Mouse (Mus musculus) bone marrow macrophage, adult 2 months (primary cell): ENCODE measurements around the gene Slc39a8.

Experiments used
- CTCF ChIP-seq: IDR thresholded peaks from 2 replicates; pipeline ENCODE4 v1.5.1; 2012; ENCODE audit warnings: low read depth, mild to moderate bottlenecking, low read length, moderate library complexity
- POLR2A ChIP-seq: IDR thresholded peaks from 2 replicates; pipeline ENCODE4 v1.6.1; 2012; ENCODE audit warnings: mild to moderate bottlenecking, low read depth, low read length, borderline replicate concordance

- TF ChIP-seq CTCF, result peak; percentile 40; the same call in 1 of the 2 replicates
- TF ChIP-seq POLR2A, result no peak
Measured at GRCm38 (mm10) chr3:135928184-135928583, 103.1 kb downstream of the Slc39a8 start.
